Mouse (Mus musculus) bone marrow macrophage, adult 2 months (primary cell): ENCODE measurements at regions not wholly inside any gene's neighbourhood (a gene's known extent, or its start where the extent isn't known, plus 50 kb on each side); places are given as distances from the start of the nearest gene placed in this dataset.

Experiments
- CTCF ChIP-seq: IDR thresholded peaks from 2 replicates; pipeline ENCODE4 v1.5.1; 2012; ENCODE audit warnings: low read depth, mild to moderate bottlenecking, low read length, moderate library complexity
- POLR2A ChIP-seq: IDR thresholded peaks from 2 replicates; pipeline ENCODE4 v1.6.1; 2012; ENCODE audit warnings: mild to moderate bottlenecking, low read depth, low read length, borderline replicate concordance

GRCm38 (mm10) chr1:149074681-149075080 is 886.4 kb downstream of the Pla2g4a start:
- TF ChIP-seq CTCF: no peak
- TF ChIP-seq POLR2A: no peak
